Mouse (Mus musculus) right cerebral cortex, postnatal 10 days (tissue): Measurements from ENCODE around the gene Col20a1.

ENCODE experiments used
- DNase-seq, 2 experiments: peaks; one replicate each; pipeline ENCODE4 v3.0.0; 2021; ENCODE audit warnings: low spot score in 2 of 2

Col20a1 gene

GRCm38 (mm10) chr2:180986449-180986848, at the start of gene Col20a1:
Gene Col20a1 (plus strand): TSS chr2:180986535.
- DNase-seq: no peak

- no peak for DNase-seq
Measured at GRCm38 (mm10) chr2:180940187-180940586, 46.1 kb upstream of the Col20a1 start.

- peak; percentile 61 to 71 for DNase-seq
Measured at GRCm38 (mm10) chr2:180941869-180942268, 44.5 kb upstream of the Col20a1 start.

GRCm38 (mm10) chr2:180949947-180950346, 36.4 kb upstream of the Col20a1 start:
- no peak for DNase-seq

GRCm38 (mm10) chr2:180952731-180953171, 33.6 kb upstream of the Col20a1 start:
- peak; percentile 68 to 72 for DNase-seq

GRCm38 (mm10) chr2:180953638-180954037, 32.7 kb upstream of the Col20a1 start:
- DNase-seq: no peak

GRCm38 (mm10) chr2:180954061-180955047, 32.0 kb upstream of the Col20a1 start, which contains the start of gene Nkain4:
Gene Nkain4 (minus strand): TSS chr2:180954699.
- peak; percentile 80 to 84 for DNase-seq

- no peak for DNase-seq
Measured at GRCm38 (mm10) chr2:180959605-180960004, 26.7 kb upstream of the Col20a1 start.

- no peak for DNase-seq
Measured at GRCm38 (mm10) chr2:180960187-180960586, 26.1 kb upstream of the Col20a1 start.

- DNase-seq: no peak
Measured at GRCm38 (mm10) chr2:180962616-180963308, 23.6 kb upstream of the Col20a1 start.

- peak in 1 of 2 experiments; percentile 75 for DNase-seq
Measured at GRCm38 (mm10) chr2:180963956-180964355, 22.4 kb upstream of the Col20a1 start.

- DNase-seq: no peak
Measured at GRCm38 (mm10) chr2:180966092-180966882, 20.0 kb upstream of the Col20a1 start.

- peak; percentile 96 for DNase-seq
Measured at GRCm38 (mm10) chr2:180967010-180967763, 19.1 kb upstream of the Col20a1 start, which contains the start of gene Arfgap1. Gene Arfgap1 (plus strand): TSS chr2:180967225.

GRCm38 (mm10) chr2:180981133-180981532, 5.2 kb upstream of the Col20a1 start:
- no peak for DNase-seq

- DNase-seq: no peak
Measured at GRCm38 (mm10) chr2:180985635-180986034, 700 bp upstream of the Col20a1 start.

GRCm38 (mm10) chr2:180987001-180987400, 666 bp downstream of the Col20a1 start:
- no peak for DNase-seq

GRCm38 (mm10) chr2:180987432-180988030, 1.2 kb downstream of the Col20a1 start:
- peak; percentile 48 to 62 for DNase-seq

GRCm38 (mm10) chr2:180988347-180988913, 2.1 kb downstream of the Col20a1 start:
- peak in 1 of 2 experiments; percentile 46 for DNase-seq

GRCm38 (mm10) chr2:180988948-180989347, 2.6 kb downstream of the Col20a1 start:
- no peak for DNase-seq

GRCm38 (mm10) chr2:180990347-180990746, 4.0 kb downstream of the Col20a1 start:
- no peak for DNase-seq
